Mouse (Mus musculus): Measurements from ENCODE around the gene Padi4.

GRCm38 (mm10) chr4:140771091-140771490, 2.9 kb downstream of the Padi4 start:
- TF ChIP-seq CTCF (conservative IDR thresholded peaks at IDR 0.05 in 1 of 2, IDR thresholded peaks at IDR 0.05 in 1 of 2; ENCODE audit: low read depth in 2 of 2, low read length in 2 of 2) (no peak), MAX (IDR thresholded peaks at IDR 0.05; ENCODE audit: low read length) (no peak), SMC3 (IDR thresholded peaks at IDR 0.05; ENCODE audit: low read depth, low read length) (no peak), TCF12 (IDR thresholded peaks at IDR 0.05; ENCODE audit: low read depth, low read length) (no peak), MAZ (IDR thresholded peaks at IDR 0.05; ENCODE audit: low read depth, low read length) (no peak), MAFK (IDR thresholded peaks at IDR 0.05; ENCODE audit: insufficient replicate concordance, low read length) (no peak), CHD2 (IDR thresholded peaks at IDR 0.05; ENCODE audit: low read length) (no peak), ZNF384 (IDR thresholded peaks at IDR 0.05; ENCODE audit: low read depth, low read length) (no peak), POLR2A (IDR thresholded peaks at IDR 0.05; ENCODE audit: low read depth, low read length) (no peak), NELFE (IDR thresholded peaks at IDR 0.05; ENCODE audit: low read depth, low read length) (no peak), MXI1 (IDR thresholded peaks at IDR 0.05; ENCODE audit: low read depth, low read length) (no peak), ZC3H11A (IDR thresholded peaks at IDR 0.05; ENCODE audit: low read depth, low read length) (no peak), CHD1 (IDR thresholded peaks at IDR 0.05; ENCODE audit: low read depth, low read length) (no peak)

Data from CH12.LX (cell line).